Mouse (Mus musculus) embryo, embryonic 11.5 days (tissue): ENCODE data around the gene Dip2c.

Experiments used
- DNase-seq: peaks from one replicate; pipeline ENCODE4 v3.0.0-alpha.2; 2012; ENCODE audit warnings: low read depth, low spot score

Dip2c gene

DNA sequence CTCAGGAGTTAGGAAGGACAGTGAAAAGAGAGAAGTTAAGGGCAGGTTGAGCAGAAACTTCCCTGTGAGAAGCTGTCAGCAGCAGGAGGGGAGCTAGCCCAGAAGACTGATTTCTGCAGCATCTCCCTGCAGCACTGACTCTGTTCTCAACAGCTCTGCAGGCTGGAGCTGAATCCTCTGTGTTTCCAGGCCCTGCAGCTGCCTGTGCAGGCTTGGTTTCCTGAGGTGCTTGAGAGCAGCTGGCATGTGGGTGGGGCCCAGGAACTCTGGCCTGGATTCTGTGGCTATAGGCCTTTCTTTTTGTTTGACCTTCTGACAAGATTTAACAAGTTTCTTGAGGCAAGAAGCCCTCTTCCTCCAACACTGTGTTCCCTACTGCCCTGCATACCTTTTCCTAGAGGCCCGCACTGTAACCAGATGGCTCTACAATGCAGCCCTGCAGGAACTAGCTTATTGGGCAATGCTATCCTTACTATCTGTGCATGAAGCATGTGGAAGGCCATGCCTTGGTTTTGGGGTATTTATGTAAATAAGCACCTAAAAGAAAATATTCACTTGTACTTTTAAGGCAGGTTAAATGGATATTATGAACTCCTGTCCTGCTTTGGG is 53.1 kb downstream of the Dip2c start:
- no peak for DNase-seq

DNA sequence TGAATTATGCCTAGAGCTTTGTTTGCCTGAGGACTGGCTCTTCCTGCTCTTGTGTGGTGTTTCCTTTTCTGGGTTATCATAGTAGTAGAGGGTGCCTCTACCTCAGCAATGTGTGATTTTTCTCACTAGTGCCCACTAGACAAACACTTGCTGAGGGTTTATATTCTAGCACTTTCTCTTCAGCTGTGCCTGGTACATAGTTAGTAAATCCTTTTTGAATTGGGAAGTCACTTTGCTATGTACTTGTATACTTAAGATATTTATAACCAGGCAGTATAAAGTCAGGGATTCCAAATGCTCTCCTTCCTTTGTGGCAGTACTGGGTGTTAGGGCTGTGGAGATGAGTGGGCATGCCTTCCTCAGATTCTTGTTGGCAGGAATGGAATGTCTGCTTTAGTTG is 56.9 kb downstream of the Dip2c start:
- DNase-seq, result no peak

DNA sequence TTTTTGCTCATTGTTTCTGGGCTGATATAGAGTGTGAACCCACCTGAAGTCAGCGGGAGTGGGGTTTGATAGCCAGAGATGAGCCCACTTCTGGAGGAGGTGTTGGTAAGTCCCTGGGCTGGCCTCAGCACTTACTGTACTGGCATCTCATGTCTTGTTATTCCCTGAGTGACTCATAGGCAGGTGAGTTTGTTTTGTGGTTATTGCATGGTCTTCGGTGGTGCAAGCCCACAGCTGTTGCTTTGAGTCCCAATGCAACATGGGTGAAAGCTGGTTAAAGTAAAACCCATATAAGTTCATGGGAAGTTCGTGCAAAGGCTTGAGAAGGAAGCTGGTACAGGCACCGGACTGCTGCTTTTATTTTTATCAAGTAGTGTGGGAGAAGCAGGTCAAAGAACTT is 64.0 kb downstream of the Dip2c start:
- DNase-seq, result no peak

DNA sequence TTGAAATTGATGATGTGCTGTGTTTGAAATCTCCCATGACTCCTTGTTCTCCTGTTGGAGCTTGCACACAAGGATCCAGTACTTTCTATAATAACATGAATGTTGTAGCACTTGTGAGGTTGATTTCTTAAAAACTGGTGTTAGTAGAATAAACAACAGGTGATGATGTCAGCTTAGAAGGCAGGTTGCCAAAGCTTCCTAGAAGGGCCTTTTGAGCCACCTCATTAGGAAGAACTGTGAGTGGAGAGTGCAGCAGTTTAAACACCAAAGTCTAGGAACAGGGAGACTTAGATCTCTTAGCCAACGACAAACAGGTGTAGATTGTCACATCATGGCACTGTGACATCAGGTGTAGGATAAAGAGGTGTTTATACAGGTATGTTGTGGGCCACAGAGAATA is 66.4 kb downstream of the Dip2c start:
- DNase-seq, result no peak

DNA sequence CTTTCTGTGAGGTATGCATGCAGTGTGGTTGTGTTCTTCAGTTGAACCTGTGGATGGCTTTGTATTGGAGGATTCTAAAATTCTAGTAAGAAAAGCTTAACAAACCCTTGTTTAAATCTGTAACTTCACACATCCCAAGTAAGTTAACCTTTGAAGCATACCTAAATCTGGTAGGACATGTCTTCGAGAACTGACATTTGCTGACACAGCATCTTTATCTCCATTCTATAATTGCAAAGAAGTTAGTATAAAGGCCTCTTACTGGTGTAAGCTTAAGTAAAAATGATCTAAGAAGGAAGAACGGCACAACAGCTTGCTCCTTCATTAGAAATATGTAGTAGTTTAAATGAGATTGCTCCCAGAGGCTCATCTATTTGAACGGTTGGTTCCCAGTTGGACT is 71.1 kb downstream of the Dip2c start:
- DNase-seq, result no peak

DNA sequence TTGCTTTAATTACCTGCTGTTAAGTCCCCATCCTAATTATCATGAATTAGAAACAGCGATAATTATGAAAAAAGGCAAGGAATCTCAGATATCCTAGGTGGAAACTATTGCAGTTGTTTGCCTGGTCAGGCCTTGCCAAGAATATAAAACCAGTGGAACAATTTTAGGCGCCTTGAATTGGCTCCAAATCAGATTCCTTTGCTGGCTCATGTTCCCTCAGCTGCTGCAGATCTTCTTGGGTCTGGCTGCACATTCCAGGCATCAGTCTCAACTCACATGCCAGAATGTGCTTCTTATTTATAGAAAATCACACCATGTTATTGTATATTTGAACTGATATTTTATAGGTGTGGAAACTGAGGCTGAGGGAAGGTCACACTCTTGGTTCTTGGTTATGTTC is 74.3 kb downstream of the Dip2c start:
- no peak for DNase-seq

DNA sequence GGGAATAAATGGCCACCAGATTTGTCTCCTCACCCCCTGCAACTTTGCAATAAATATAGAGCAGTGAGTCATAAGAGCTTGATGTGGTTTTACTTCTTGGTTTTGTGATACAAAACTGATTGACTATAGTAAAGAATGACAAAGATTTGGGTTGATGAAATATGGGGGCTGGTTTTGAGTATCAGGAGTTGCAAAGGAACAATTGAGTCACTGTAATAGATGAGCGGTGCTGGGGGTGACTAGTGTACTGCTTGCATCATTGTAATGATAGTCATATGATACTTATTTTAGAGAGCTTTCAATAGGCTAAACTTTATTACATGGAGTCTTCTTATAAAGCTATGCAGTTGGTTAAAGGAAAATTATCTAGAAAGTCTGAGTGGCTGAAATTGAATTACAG is 77.6 kb downstream of the Dip2c start:
- DNase-seq, result no peak

DNA sequence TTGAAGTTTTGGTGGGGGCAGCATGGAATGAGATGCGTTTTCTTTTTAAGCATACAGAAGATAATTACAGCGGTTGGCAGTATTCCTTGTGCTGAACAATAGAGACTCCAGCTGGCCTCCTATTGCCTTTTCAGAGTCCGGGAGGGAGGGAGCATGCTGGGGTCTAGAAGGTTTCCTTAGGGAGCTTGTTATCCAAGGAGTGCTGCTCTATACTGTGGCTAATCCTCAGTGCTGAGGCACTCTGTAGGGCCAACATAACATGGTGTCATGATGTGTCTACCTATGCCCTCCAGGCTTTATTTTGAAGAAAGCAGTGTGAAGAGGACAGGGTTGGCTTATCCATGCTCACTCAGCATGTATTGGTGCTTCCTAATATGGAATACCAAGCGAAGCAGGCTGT is 79.0 kb downstream of the Dip2c start:
- no peak for DNase-seq

DNA sequence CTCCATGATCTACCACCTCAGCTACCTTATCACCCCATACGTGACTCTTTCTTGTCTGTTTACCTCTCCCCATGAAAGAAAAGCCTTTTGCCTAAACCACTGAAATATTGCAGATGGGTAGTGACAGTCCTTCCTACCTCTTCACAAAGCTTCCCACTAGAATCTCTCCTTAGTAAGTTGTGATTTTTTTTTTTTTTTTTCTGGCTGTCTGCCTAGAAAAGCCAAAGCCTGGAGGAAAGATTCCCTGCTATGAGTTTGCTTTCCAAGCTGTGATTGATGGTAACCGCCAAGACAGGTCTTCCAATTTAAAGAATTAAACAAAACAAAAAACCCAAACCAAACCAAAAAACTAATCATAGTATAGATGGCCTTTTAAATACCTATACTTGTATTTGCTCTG is 85.1 kb downstream of the Dip2c start:
- no peak for DNase-seq

DNA sequence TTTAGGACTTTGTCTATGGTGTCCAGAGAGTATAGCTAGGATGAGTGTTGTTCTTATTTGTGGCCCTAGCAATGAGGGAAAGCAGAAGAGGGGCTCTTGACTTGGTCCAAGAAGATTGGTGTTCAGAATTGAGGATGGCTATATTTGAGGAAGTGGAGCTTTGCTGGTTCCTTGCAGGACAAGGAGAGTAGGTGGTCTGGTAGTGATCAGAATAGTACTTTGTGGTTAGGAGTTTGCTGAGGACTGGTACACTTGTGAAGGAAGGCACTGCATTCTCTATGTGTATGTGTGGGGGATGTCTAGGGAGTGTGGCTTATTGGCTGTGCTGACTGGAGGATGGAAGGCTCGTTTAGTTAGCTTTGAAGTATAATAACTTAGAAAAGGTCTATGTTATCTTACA is 95.1 kb downstream of the Dip2c start:
- no peak for DNase-seq

DNA sequence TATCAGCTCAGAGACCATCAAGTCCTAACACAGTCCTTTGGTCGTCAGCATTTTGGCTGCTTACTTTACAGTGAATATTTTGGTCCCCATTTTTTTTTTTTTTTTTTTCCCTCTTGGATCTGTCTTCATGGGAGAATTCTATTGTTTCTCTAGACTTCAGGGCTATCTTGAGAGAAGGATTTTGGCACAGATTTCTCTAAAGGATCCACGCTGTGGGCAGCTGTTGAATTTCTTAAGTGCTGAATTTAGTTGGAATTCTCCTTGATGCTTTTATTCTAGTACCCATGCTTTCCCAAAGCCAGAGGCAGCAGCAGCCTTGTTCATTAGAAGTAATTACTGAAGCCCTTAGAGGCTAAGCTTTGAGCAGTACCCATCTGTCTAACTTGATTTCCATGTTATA is 100.8 kb downstream of the Dip2c start:
- no peak for DNase-seq

DNA sequence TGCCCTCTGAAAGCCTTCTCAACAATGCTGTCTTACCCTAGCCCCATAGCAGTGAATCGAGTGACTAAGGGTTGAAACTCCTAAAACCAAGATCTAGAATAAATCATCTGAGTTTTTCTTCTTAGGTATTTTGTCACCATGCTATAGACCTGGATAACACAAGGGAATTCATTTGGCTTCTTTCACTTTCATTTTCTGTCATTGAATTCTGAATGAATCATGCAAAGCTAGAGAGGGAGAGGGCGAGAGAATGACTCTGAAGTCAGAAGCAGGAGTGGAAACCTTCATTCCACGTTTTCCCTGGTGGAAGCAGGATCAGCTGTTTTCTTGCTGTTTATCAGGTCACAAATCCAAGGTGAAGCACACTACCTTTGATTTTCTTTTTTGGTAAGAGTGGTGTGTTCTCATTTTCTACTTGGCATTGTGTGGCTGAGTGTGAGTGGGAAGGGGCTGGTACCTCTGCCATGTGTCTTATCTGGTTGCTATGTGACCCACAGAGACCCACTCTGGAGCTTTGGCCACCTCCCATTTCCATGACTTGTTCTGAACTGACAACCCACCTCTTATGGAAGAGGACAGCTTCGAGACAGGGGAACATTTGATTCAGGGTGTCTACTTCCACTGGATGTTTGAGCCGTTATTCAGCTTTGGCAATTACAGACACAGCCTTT is 104.5 kb downstream of the Dip2c start:
- no peak for DNase-seq

DNA sequence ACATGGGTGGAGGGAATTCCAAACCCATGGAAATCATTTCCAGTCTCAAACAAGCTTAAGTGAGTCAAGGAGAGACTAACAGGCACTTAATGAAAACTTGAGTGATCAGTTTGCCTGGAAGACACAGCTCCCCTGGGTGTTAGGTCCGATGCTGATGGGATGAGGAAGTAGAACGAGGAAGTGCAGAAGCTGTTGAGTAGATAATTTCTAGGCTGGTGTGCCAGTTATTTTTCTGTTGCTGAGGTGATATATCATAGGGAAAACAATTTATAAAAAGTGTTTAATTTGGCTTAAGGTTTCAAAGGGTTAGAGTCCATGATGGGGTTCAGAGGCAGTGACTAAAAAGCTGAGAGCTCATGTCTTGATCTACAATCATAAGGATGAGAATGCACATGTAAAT is 111.7 kb downstream of the Dip2c start:
- no peak for DNase-seq

DNA sequence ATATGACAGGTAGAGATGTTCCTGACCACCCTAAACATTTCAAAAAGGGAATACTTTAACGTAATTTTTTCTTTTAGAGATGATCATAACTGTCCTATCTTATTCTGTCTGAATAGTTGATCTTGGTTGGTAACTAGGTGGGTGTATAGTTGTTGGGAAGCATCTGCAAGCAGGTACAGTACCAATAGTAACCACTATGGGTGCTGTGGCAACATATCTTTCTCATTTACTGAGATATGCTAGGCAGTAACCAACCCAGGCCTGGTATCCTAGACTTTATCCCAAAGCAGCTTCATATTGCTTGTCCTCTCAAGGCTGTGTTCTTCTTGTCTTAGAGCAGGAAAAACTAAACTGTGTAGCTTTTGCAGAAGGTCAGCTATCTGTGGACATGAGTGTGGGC is 113.0 kb downstream of the Dip2c start:
- no peak for DNase-seq

DNA sequence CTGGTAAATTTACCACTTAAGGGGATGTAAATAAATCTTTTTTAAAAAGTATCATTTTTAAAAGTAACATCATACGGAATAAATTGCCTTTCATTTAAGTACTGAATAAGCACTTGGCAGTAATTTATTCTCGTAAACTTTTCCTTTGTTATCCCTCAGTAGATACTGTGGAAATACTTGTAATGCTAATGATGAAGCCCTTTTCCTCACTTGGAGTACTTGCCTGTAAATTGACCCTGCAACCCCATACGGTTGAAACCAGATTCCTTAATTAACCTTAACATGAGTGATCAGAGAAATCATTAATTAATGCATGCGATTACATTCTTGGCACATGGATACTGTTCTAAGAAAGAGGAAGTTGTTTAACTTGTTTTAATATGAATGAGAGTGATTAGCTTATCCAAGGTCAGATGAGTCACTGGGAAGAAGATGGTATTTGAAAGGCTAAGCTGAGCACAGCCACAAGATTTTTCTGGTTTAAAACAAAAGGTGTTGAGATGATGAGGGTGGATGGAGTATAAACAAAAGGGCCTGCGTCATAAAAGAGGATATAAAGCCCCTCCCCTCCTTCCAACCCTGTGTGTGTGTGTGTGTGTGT is 114.0 kb downstream of the Dip2c start:
- no peak for DNase-seq

DNA sequence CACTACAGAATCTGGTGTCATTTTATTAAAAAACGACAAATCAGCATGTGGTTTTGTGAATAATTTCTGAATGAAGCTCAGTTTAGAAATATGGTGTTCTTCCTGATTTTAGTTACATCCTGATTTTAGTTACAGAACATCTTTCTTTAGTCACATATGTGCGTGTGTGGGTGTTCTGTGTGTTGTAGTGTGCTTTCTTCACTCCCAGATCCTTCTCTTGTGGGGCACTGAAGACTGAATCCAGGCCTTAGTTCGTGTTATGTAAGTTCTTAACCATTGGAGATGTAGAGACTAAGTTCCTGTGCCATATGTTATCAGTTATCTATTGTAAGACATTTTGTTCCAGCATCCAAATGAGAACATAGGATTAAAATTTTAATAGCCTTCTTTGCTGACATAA is 117.1 kb downstream of the Dip2c start:
- DNase-seq, result no peak

DNA sequence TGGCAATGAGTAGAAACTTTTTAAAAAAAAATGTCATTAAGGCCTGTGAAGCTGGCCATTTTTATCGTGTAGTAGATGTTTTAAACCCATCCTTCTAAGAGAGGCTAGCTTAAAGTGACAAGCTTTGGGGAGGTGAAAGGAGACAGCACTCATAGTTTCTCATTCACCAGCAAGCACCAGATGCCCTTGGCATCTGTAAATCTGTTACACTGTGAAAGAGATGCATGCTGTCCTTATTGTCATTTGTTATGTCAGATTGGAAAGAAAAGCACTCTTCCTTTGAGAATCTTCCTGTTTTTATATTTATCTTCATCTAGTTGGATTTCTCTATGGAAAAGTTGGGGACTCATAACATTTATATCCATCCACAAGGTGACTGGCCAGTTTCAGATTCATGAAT is 119.0 kb downstream of the Dip2c start:
- DNase-seq, result no peak

DNA sequence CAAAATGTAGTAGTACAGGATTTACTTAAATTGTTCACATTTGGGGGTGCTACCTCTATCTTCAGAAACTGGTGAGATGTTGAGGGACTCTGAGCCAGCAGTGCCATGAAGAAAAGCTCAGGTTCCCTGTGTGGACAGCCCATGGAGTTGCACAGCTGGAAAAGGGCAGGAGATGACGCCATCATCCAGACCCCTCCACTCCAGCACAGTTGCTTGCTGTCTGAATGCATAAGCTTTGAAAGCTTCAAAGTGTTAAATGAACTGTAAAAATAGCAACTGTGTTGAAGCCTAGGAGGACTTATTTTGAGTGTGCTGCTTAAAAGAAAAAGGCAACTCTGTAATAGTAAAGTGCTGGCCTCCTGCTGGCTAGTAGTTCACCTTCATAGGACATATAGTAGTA is 122.5 kb downstream of the Dip2c start:
- no peak for DNase-seq

DNA sequence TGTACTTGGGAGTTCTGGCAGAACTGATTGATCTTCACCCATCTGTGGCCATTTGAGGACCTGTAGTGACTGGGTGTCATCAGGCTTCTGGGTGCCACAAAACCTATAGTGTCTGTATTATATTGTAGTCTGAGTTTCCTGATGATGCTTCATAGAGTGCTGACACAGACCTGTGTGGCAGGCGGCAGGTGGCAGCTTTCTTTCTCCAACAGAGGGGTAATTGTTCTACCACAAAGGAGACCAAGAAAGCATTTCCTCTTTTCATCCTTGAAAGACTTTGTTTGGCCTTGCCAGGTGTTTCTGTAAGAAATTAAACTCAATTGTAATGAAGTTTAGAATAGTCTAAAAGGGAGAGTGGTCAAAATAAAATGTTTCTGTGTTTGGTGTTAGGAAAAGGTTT is 129.1 kb downstream of the Dip2c start:
- DNase-seq, result no peak

DNA sequence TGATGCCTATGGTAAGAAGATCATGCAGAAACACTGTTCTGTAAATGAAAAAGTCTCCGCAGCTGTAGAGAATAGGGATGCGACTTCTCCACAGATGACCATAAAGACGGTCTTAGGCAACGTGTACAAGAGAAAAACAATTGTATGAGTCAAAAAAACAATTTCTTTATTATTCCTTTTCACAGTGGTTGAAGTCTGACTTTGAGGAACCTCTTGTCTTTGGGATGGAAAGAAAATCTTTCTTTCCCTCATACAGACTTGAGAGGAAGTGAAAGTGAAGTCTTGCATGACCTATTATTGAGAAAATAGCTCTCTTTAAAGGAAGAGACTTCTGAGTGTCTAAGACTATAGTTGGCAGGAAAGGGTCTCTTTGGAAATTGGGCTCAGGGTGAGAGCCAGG is 132.7 kb downstream of the Dip2c start:
- no peak for DNase-seq

DNA sequence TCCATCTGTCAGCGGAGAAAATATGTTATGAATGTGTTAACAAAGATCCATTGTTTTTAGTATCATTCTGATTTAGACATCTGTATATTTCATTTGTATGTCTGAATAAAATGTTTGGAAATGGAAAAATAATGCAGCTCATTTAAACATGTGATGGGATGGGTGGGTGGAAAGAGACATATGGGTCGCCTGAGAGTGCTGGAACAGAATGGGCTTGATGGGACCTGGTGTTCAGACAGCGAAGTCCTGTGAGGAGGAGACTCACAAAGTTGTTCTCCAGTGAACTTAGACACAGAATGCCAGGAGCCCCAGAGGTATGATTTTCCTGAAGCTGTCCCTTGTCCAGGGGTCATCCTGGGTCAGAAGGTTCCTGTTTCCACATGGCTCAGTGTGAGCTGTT is 142.1 kb downstream of the Dip2c start:
- no peak for DNase-seq

DNA sequence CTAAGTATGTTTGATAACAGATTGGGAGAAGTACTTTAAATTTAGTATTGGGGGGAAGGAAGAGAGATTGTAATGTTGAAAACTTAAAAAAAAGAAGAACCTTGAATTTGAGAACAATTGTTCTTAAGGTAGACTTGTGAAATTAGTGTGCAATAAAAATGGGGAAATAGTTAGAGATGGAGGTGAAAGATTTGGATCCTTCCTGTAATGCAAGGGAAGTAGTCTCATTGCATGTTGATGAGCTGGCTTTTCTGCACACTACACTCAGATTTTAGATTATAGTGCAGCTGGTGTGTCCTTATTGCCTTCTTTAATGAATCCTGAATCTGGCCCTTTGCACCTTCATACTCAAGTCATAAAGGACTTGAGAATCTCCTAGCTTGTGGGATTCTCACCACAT is 142.9 kb downstream of the Dip2c start:
- DNase-seq, result no peak

DNA sequence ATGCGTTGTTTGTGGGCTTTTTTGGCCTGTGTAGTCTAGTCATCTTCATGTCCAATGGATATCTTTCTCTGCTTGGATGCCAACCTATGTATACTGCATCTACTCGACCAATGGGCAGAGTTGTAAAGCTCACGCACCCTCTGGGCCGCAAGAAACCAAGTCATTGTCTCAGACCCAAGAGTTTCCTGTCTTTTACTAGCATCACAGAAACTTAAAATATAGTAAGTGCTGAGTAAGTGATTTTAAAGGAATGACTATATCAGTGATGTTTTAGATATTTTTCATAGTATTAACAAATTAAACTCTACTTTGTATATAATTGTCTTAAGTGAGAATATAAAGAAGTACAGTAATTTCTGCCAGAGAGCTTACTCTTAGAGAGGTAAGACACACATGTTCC is 145.6 kb downstream of the Dip2c start:
- DNase-seq, result no peak

DNA sequence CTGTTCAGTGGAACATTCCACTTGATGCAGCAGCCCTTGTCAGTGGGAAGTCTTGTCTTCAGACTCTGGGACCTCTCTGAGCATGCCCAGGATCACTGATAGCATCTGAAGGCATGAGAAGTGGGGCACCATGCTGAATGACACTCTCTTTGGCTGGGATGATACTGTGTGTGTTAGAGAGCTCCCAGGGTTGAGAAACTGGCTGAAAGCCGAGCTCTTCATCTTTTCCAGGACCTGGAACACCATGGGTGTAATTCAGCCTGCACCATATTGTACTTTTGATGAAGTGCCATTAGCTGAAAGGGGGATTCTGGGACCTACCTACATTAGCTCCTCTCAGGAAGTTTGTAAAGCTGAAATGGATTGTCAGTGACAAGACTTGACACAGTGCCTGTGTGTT is 146.5 kb downstream of the Dip2c start:
- no peak for DNase-seq
